Mouse (Mus musculus) ES-Bruce4 (cell line): ENCODE measurements around the gene Wfikkn1.
"Not testable (repeated sequence)": the region's sequence is repeated elsewhere in the genome, so short reads cannot be mapped to it uniquely, and the experiment has no call there.

Source experiments
- CTCF ChIP-seq: IDR thresholded peaks from one replicate; pipeline ENCODE4 v1.8.1; 2011; ENCODE audit warnings: low read depth, low read length
- EP300 ChIP-seq: IDR thresholded peaks from 2 replicates; pipeline ENCODE4 v1.6.1; 2011; ENCODE audit warnings: low read depth, low read length; ENCODE audit not compliant: insufficient read depth
- POLR2A ChIP-seq: IDR thresholded peaks from one replicate; pipeline ENCODE4 v1.8.1; 2011; ENCODE audit warnings: low read length; ENCODE audit not compliant: insufficient read depth

- TF ChIP-seq POLR2A, CTCF, EP300: not testable (repeated sequence)
Measured at GRCm38 (mm10) chr17:25871566-25871965, 9.1 kb downstream of the Wfikkn1 start.
